Mouse (Mus musculus) megakaryocyte, adult 5-6 weeks (primary cell): ENCODE data around the gene Zfp668. TPM values are rescaled to one million over a fixed set of nuclear protein-coding genes. Genes with fewer than 3 reads are reported as not detected.
"Not testable (repeated sequence)": the region's sequence is repeated elsewhere in the genome, so short reads cannot be mapped to it uniquely, and the experiment has no call there.

Source experiments
- ATAC-seq: 2 replicates; pipeline ENCODE4 v1.8.0; 2016; ENCODE audit warnings: mild to moderate bottlenecking, inconsistent platforms; ENCODE audit not compliant: poor library complexity, severe bottlenecking
- total RNA-seq, 2 experiments: library from RNA; stranded (forward) in 1 of 2; stranded (reverse) in 1 of 2; fragments of 153-499, 151-499 nt in 1 of 2; fragments of 221-1000, 200-1000 nt in 1 of 2; gene quantifications; 2 replicates each; pipeline versions ENCODE4 v1.2.3 to v1.2.4; 2015 to 2017

Zfp668 gene
- total RNA-seq, 2 experiments from 2014 or later = 3.1 to 5.7 TPM

GRCm38 (mm10) chr7:127849973-127850875, 26.4 kb downstream of the Zfp668 start:
- ATAC-seq = peak; percentile 73

- peak; percentile 75 for ATAC-seq
These were observed 34.5 kb downstream of the Zfp668 start for GRCm38 (mm10) chr7:127842001-127842718.

GRCm38 (mm10) chr7:127841340-127842000, 35.2 kb downstream of the Zfp668 start:
- ATAC-seq = peak; percentile 77

GRCm38 (mm10) chr7:127840886-127841285, 35.7 kb downstream of the Zfp668 start:
- peak; percentile 27 for ATAC-seq

GRCm38 (mm10) chr7:127840031-127840430, 36.6 kb downstream of the Zfp668 start:
- not testable (repeated sequence) for ATAC-seq

GRCm38 (mm10) chr7:127837878-127838277, 38.8 kb downstream of the Zfp668 start:
- ATAC-seq = not testable (repeated sequence)

GRCm38 (mm10) chr7:127837473-127837872, 39.2 kb downstream of the Zfp668 start:
- no peak for ATAC-seq

GRCm38 (mm10) chr7:127835550-127835949, 41.1 kb downstream of the Zfp668 start:
- ATAC-seq = no peak

- ATAC-seq = no peak
These were observed 52.3 kb downstream of the Zfp668 start, which contains the start of the genes Stx4a and Stx1b for GRCm38 (mm10) chr7:127824176-127824871. Gene Stx4a, plus strand, starts transcription at chr7:127824294. Gene Stx1b, minus strand, starts transcription at chr7:127824549.

- ATAC-seq = no peak
These were observed 53.1 kb downstream of the Zfp668 start for GRCm38 (mm10) chr7:127823236-127824171.

- no peak for ATAC-seq
These were observed 54.1 kb downstream of the Zfp668 start for GRCm38 (mm10) chr7:127822494-127822893.

GRCm38 (mm10) chr7:127820836-127821509, 55.7 kb downstream of the Zfp668 start:
- ATAC-seq = 0 out of 2 replicates have a peak, but pooled peaks have one; percentile 24

- ATAC-seq = no peak
These were observed 58.9 kb downstream of the Zfp668 start for GRCm38 (mm10) chr7:127817776-127818175.

GRCm38 (mm10) chr7:127817053-127817452, 59.6 kb downstream of the Zfp668 start:
- no peak for ATAC-seq

- ATAC-seq = peak; percentile 73
These were observed 60.4 kb downstream of the Zfp668 start for GRCm38 (mm10) chr7:127815954-127816821.

GRCm38 (mm10) chr7:127815116-127815665, 61.4 kb downstream of the Zfp668 start:
- ATAC-seq = no peak

GRCm38 (mm10) chr7:127814241-127814921, 62.2 kb downstream of the Zfp668 start:
- no peak for ATAC-seq
